Mouse (Mus musculus) hindbrain, embryonic 12.5 days (tissue): ENCODE measurements at regions not wholly inside any gene's neighbourhood (a gene's known extent, or its start where the extent isn't known, plus 50 kb on each side); places are given as distances from the start of the nearest gene placed in this dataset.

Experiments used
- ATAC-seq: fragments of 200-750 bp; cut with Nextera tagmentation; 2 replicates; pipeline ENCODE4 v1.8.0; 2017; ENCODE audit warnings: moderate TSS enrichment; ENCODE audit not compliant: low FRiP score
- H3K27ac ChIP-seq: fragments of 300-500 bp; sonication (generic); 2 replicates; pipeline ENCODE4 v1.5.1; 2016; ENCODE audit warnings: mild to moderate bottlenecking
- H3K27me3 ChIP-seq: fragments of 300-500 bp; sonication (generic); 2 replicates; pipeline ENCODE4 v1.6.1; 2016; ENCODE audit warnings: mild to moderate bottlenecking
- H3K36me3 ChIP-seq: fragments of 300-500 bp; sonication (generic); 2 replicates; pipeline ENCODE4 v1.6.1; 2016; ENCODE audit warnings: mild to moderate bottlenecking
- H3K4me1 ChIP-seq: fragments of 300-500 bp; sonication (generic); 2 replicates; pipeline ENCODE4 v1.6.1; 2016
- H3K4me2 ChIP-seq: fragments of 300-500 bp; sonication (generic); replicated peaks from 2 replicates; pipeline ENCODE4 v1.6.1; 2016; ENCODE audit warnings: mild to moderate bottlenecking
- H3K4me3 ChIP-seq: fragments of 300-500 bp; sonication (generic); 2 replicates; pipeline ENCODE4 v1.5.1; 2016; ENCODE audit warnings: mild to moderate bottlenecking
- H3K9ac ChIP-seq: fragments of 300-500 bp; sonication (generic); 2 replicates; pipeline ENCODE4 v1.6.1; 2016; ENCODE audit warnings: mild to moderate bottlenecking, moderate library complexity
- H3K9me3 ChIP-seq: fragments of 300-500 bp; sonication (generic); replicated peaks from 2 replicates; pipeline ENCODE4 v1.6.1; 2016; ENCODE audit warnings: mild to moderate bottlenecking
- WGBS: fragments of 180-500 bp; shearing (Covaris S2); methylation state at CpG from one replicate; pipeline ENCODE4 v1.1.7; 2016; 5-methylcytosine and 5-hydroxymethylcytosine counted together

GRCm38 (mm10) chr11:45179019-45179418 lies 561.9 kb downstream of the Ebf1 start:
- Histone ChIP-seq H3K9ac (no peak overlapping the region), H3K4me1 (no peaks in the 10 kb centered on the region), H3K27ac (no peak overlapping the region), H3K36me3 (no peaks in the 10 kb centered on the region), H3K4me3 (no peak overlapping the region), H3K9me3 (no peaks in the 10 kb centered on the region), H3K4me2 (no peak overlapping the region), H3K27me3 (no peaks in the 10 kb centered on the region)
- 100% methylated on average over 1 of the region's 1 CpGs for WGBS
- no peak for ATAC-seq

GRCm38 (mm10) chr11:45190601-45191370 lies 573.7 kb downstream of the Ebf1 start:
- H3K4me3 ChIP-seq: no peak overlapping the region
- H3K27me3 ChIP-seq: no peaks in the 10 kb centered on the region
- no peak overlapping the region for H3K27ac ChIP-seq
- no peak overlapping the region for H3K4me2 ChIP-seq
- 64% methylated on average over 14 of the region's 14 CpGs for WGBS
- H3K36me3 ChIP-seq: no peaks in the 10 kb centered on the region
- no peaks in the 10 kb centered on the region for H3K9me3 ChIP-seq
- no peak overlapping the region for H3K9ac ChIP-seq
- H3K4me1 ChIP-seq: peaks cover 7% of the 10 kb centered on the region
- no peak for ATAC-seq

DNA sequence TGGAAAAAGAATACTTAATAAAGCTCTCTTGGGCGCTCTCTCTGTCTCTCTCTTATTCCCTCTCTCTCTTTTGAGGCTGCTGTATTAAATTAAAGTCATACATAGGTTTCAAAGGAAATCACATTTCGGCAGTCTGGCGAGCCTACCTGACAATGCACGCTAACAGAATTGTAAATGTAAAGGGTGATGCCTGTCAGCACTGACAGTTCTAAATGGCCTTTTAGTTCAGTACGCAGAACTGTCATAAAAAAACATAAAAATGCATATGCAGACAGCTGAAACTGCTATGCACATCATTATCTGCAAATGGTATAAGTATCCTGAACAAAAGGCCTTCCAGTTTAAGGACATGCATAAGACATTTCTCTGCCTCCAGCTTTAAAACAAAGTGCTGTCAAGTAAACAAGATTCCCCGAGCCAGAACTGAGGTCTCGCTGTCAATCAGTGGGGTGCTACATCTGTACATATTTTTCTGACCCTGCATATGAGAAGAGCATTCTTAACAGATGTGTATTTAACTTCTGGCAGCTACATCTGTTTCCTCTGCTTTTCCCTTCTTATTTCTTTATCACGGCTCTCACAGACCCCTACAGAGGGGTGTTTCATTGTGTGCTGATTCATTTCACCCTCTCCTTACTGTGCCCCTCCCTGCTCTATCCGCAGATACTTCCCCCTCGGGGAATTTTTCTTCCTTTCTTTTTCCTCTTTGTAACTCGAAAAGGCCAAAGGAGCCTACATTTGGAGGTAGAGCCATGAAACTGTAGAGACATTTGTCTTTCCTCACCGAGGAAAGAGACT lies 574.5 kb downstream of the Ebf1 start:
- ATAC-seq: no peak
- no peak overlapping the region for H3K4me2 ChIP-seq
- peaks cover 7% of the 10 kb centered on the region for H3K4me1 ChIP-seq
- no peak overlapping the region for H3K27ac ChIP-seq
- no peak overlapping the region for H3K9ac ChIP-seq
- H3K27me3 ChIP-seq: no peaks in the 10 kb centered on the region
- no peak overlapping the region for H3K4me3 ChIP-seq
- no peaks in the 10 kb centered on the region for H3K9me3 ChIP-seq
- H3K36me3 ChIP-seq: no peaks in the 10 kb centered on the region
- WGBS: 52% methylated on average over 12 of the region's 12 CpGs

- H3K36me3 ChIP-seq: no peaks in the 10 kb centered on the region
- H3K27me3 ChIP-seq: no peaks in the 10 kb centered on the region
- WGBS: 92% methylated on average over 5 of the region's 5 CpGs
- ATAC-seq: no peak
- no peak overlapping the region for H3K4me2 ChIP-seq
- no peak overlapping the region for H3K27ac ChIP-seq
- peaks cover 7% of the 10 kb centered on the region for H3K4me1 ChIP-seq
- no peaks in the 10 kb centered on the region for H3K9me3 ChIP-seq
- no peak overlapping the region for H3K9ac ChIP-seq
- no peak overlapping the region for H3K4me3 ChIP-seq
These were observed 576.2 kb downstream of the Ebf1 start for GRCm38 (mm10) chr11:45193319-45193718.

DNA sequence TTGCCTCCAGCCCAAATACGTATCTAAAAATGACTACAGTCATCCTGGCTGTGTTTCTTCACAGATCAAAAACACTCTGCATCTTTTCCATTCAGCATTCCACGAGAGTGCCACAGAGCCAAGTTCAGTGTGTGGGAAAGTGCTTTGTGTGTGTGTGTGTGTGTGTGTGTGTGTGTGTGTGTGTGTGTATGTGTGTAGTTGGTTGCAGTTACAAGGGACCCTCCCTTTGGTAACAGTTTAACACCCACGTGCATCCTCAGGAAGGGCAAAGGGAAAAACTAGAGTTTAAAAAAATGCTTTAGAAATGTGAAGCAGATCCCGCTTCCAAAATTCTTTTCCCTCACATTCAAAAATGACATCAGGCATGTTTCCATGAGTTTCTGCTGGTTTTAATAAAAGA lies 582.4 kb downstream of the Ebf1 start:
- Histone ChIP-seq H3K9me3 (no peaks in the 10 kb centered on the region), H3K36me3 (no peaks in the 10 kb centered on the region), H3K4me2 (no peak overlapping the region), H3K4me1 (no peaks in the 10 kb centered on the region), H3K4me3 (no peak overlapping the region), H3K27me3 (no peaks in the 10 kb centered on the region), H3K27ac (no peak overlapping the region), H3K9ac (no peak overlapping the region)
- no peak for ATAC-seq
- WGBS: 78% methylated on average over 4 of the region's 4 CpGs

- H3K9me3 ChIP-seq: no peaks in the 10 kb centered on the region
- H3K4me1 ChIP-seq: no peaks in the 10 kb centered on the region
- no peaks in the 10 kb centered on the region for H3K27me3 ChIP-seq
- H3K36me3 ChIP-seq: no peaks in the 10 kb centered on the region
- H3K9ac ChIP-seq: no peak overlapping the region
- WGBS: 85% methylated on average over 9 of the region's 9 CpGs
- no peak for ATAC-seq
- H3K4me2 ChIP-seq: no peak overlapping the region
- H3K4me3 ChIP-seq: no peak overlapping the region
- H3K27ac ChIP-seq: no peak overlapping the region
These were observed 583.7 kb downstream of the Ebf1 start for GRCm38 (mm10) chr11:45200714-45201405.

DNA sequence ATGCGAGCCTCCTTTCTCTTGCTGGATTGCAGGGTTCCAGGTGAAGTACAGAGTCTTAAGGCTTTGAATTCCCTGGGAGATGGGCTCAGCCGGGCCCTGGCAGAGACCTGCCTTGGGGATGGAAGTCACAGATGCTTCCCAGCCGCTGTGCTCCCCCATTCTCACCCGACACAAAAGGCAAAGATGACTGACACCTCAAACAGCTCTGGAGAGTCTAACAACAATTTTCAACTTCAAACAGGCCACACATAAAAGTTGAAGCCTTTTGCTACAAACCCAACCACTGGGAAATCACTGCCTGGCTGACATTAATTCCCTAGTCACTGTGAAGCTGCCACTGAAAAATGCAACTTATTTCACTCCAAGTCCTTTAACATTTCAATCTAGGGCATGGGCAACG lies 586.3 kb downstream of the Ebf1 start:
- WGBS: 62% methylated on average over 5 of the region's 5 CpGs
- Histone ChIP-seq H3K4me1 (no peaks in the 10 kb centered on the region), H3K27me3 (no peaks in the 10 kb centered on the region), H3K36me3 (no peaks in the 10 kb centered on the region), H3K4me2 (no peak overlapping the region), H3K27ac (no peak overlapping the region), H3K4me3 (no peak overlapping the region), H3K9me3 (no peaks in the 10 kb centered on the region), H3K9ac (no peak overlapping the region)
- no peak for ATAC-seq

DNA sequence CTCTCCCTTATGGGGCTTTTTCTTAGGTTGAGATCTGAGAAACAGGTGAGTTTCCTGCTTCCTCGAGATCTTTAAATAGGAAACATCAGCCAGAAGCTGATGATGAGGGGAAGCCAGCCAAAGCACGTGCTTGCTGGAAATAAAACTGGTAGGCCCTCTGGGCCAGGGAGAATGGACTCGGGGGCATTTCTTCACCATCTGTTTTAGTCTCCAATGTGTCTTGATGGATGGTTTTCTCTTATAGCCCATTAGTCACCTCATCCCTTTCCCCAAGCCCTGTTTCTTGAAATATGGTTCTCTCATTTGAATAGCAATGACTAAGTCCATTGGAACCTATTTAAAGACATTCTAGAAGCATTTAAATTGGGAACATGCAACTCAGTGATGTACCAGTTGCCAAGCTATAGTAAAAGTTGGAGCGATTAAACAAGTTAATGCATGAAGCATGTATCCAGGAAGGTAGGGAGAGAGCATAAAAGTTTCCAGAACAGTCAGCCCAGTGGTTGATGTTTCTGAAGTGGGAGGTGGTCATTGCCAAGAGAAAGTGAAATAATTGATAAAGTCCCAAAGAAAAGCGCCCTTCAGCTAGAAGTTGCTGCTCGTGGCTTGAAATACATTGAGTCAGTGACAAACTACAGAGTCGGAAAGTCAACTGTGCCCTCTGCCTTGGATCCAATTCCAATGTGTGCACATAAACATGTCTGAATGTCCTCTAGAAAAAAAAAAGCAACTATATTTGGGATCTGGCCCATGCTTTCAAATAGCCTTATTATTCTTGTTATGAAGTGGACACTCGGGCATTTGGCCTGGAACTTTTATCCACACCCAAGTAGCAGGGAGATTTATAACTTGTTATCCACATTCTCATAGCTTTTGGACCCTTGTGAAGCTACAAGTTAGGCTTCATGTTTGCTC lies 589.8 kb downstream of the Ebf1 start:
- Histone ChIP-seq H3K4me3 (no peak overlapping the region), H3K9ac (no peak overlapping the region), H3K27ac (no peak overlapping the region), H3K27me3 (no peaks in the 10 kb centered on the region), H3K4me1 (no peaks in the 10 kb centered on the region), H3K36me3 (no peaks in the 10 kb centered on the region), H3K9me3 (no peaks in the 10 kb centered on the region), H3K4me2 (no peak overlapping the region)
- 85% methylated on average over 8 of the region's 8 CpGs for WGBS
- no peak for ATAC-seq

DNA sequence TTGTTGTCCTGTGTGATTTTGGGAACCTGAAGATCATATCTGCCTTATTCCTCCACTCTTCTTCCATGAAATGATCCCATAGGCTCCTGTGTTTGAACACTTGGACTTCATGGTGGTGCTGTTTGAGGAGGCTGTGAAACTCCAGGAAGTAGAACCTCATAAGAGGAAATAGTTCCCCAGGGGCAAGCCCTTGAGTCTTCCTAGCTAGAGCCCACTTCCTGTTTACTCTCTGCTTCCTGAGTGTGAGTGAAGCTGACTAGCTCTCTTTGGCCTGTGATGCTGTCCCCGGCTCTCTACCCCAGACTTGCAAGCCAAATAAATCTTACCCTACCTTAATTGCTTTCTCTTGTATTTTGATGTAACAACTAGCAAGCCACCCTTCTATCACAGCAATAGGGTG lies 597.0 kb downstream of the Ebf1 start:
- Histone ChIP-seq H3K27ac (no peak overlapping the region), H3K4me2 (no peak overlapping the region), H3K9ac (no peak overlapping the region), H3K27me3 (no peaks in the 10 kb centered on the region), H3K4me1 (no peaks in the 10 kb centered on the region), H3K36me3 (no peaks in the 10 kb centered on the region), H3K4me3 (no peak overlapping the region), H3K9me3 (no peaks in the 10 kb centered on the region)
- no peak for ATAC-seq
- 88% methylated on average over 1 of the region's 1 CpGs for WGBS

- 72% methylated on average over 3 of the region's 3 CpGs for WGBS
These were observed 599.9 kb downstream of the Ebf1 start for GRCm38 (mm10) chr11:45216942-45217474.

DNA sequence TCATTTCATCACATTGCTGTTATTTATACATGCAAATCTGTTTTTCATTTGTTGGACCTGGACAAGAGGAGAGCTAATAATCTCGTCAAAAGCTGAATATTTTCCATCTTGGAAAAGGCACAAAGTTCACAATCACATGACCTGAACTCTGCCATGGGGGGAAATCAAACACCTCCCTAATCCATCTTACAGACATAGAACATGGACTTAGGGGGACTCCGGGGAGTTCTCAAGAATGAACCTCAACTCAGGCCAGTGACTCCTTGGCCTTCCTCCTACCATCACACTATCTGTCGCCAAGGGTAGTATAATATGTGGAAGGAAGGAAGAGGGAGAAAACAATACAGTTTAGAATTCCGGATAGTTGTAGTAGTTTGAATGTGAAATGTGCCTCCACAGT lies 602.1 kb downstream of the Ebf1 start:
- no peak for ATAC-seq
- WGBS: 76% methylated on average over 4 of the region's 4 CpGs
- Histone ChIP-seq H3K27me3 (no peaks in the 10 kb centered on the region), H3K9ac (no peak overlapping the region), H3K4me3 (no peak overlapping the region), H3K4me2 (no peak overlapping the region), H3K27ac (no peak overlapping the region), H3K4me1 (no peaks in the 10 kb centered on the region), H3K36me3 (no peaks in the 10 kb centered on the region), H3K9me3 (no peaks in the 10 kb centered on the region)

More at GRCm38 (mm10) chr11:45216942-45217474, 599.9 kb downstream of the Ebf1 start:
- H3K27me3 ChIP-seq: no peaks in the 10 kb centered on the region
- ATAC-seq: no peak
- no peak overlapping the region for H3K4me2 ChIP-seq
- H3K36me3 ChIP-seq: no peaks in the 10 kb centered on the region
- H3K4me1 ChIP-seq: no peaks in the 10 kb centered on the region
- no peaks in the 10 kb centered on the region for H3K9me3 ChIP-seq
- no peak overlapping the region for H3K9ac ChIP-seq
- H3K27ac ChIP-seq: no peak overlapping the region
- no peak overlapping the region for H3K4me3 ChIP-seq
